Mouse (Mus musculus) forebrain, embryonic 12.5 days (tissue): ENCODE measurements at regions not wholly inside any gene's neighbourhood (a gene's known extent, or its start where the extent isn't known, plus 50 kb on each side); places are given as distances from the start of the nearest gene placed in this dataset.

Source experiments
- ATAC-seq: fragments of 200-750 bp; cut with Nextera tagmentation; 2 replicates; pipeline ENCODE4 v1.8.0; 2017; ENCODE audit warnings: moderate TSS enrichment; ENCODE audit not compliant: low FRiP score
- H3K27ac ChIP-seq: fragments of 300-500 bp; sonication (generic); 2 replicates; pipeline ENCODE4 v1.5.1; 2016; ENCODE audit warnings: mild to moderate bottlenecking
- H3K27me3 ChIP-seq: fragments of 300-500 bp; sonication (generic); 2 replicates; pipeline ENCODE4 v1.6.1; 2016; ENCODE audit warnings: mild to moderate bottlenecking
- H3K36me3 ChIP-seq: fragments of 300-500 bp; sonication (generic); replicated peaks from 2 replicates; pipeline ENCODE4 v1.6.1; 2016; ENCODE audit warnings: mild to moderate bottlenecking
- H3K4me1 ChIP-seq: fragments of 300-500 bp; sonication (generic); 2 replicates; pipeline ENCODE4 v1.6.1; 2016
- H3K4me2 ChIP-seq: fragments of 300-500 bp; sonication (generic); 2 replicates; pipeline ENCODE4 v1.6.1; 2016; ENCODE audit warnings: mild to moderate bottlenecking, moderate library complexity
- H3K4me3 ChIP-seq: fragments of 300-500 bp; sonication (generic); replicated peaks from 2 replicates; pipeline ENCODE4 v1.5.1; 2016; ENCODE audit warnings: mild to moderate bottlenecking
- H3K9ac ChIP-seq: fragments of 300-500 bp; sonication (generic); 2 replicates; pipeline ENCODE4 v1.6.1; 2016; ENCODE audit warnings: mild to moderate bottlenecking
- H3K9me3 ChIP-seq: fragments of 300-500 bp; sonication (generic); 2 replicates; pipeline ENCODE4 v1.6.1; 2016
- WGBS: fragments of 180-500 bp; shearing (Covaris S2); methylation state at CpG from one replicate; pipeline ENCODE4 v1.1.7; 2016; 5-methylcytosine and 5-hydroxymethylcytosine counted together

DNA sequence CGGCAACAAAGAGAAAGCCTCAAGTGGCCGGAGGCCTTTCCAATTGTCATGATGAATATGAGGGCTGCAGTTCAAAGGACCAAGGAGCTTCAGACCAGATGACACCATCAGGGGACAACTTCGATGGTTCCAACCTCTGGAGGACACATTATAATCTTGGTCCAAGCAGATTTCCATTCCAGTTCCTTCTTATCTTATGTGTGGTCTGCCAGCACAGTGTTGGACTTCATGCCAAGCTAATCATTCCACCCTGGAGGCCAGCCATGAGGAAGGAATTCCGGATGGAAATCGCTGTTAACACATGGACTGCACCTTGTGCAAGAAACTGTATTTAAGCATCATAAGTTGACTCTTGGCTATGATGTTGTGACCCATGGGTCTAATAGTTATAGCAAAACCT lies 334.5 kb upstream of the Gm21798 start:
- no peak overlapping the region for H3K9ac ChIP-seq
- H3K36me3 ChIP-seq, result no peaks in the 10 kb centered on the region
- no peak overlapping the region for H3K4me3 ChIP-seq
- H3K27me3 ChIP-seq, result no peaks in the 10 kb centered on the region
- no peak overlapping the region for H3K27ac ChIP-seq
- no peaks in the 10 kb centered on the region for H3K9me3 ChIP-seq
- ATAC-seq, result no peak
- peaks cover 9% of the 10 kb centered on the region for H3K4me1 ChIP-seq
- 89% methylated on average over 5 of the region's 5 CpGs for WGBS
- H3K4me2 ChIP-seq, result no peak overlapping the region

- WGBS, result 31% methylated on average over 2 of the region's 3 CpGs
- H3K9ac ChIP-seq, result no peak overlapping the region
- H3K36me3 ChIP-seq, result no peaks in the 10 kb centered on the region
These were observed 329.7 kb upstream of the Gm21798 start for GRCm38 (mm10) chr15:64487801-64488200.

DNA sequence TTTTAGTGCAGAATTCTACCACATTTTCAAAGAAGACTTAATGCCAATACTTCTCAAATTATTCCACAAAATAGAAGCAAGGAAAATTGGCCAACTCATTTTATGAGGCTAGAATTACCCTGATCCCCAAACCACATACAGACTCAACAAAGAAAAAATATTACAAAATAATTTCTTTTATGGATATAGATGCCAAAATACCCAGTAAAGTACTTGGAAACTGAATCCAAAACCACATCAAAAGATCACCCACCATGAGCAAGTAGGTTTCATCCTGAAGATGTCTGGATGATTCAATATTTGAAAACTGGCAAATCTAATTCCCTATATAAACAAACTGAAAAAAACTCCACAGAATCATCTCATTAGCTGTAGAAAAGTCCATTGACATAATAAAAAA lies 316.7 kb upstream of the Gm21798 start:
- Histone ChIP-seq H3K36me3 (no peaks in the 10 kb centered on the region), H3K9ac (no peak overlapping the region), H3K9me3 (no peaks in the 10 kb centered on the region), H3K4me3 (no peak overlapping the region), H3K4me1 (no peaks in the 10 kb centered on the region), H3K27ac (no peak overlapping the region), H3K27me3 (no peaks in the 10 kb centered on the region), H3K4me2 (no peak overlapping the region)
- ATAC-seq, result no peak

More at GRCm38 (mm10) chr15:64487801-64488200, 329.7 kb upstream of the Gm21798 start:
- H3K4me2 ChIP-seq, result no peak overlapping the region
- H3K27ac ChIP-seq, result no peak overlapping the region
- no peak overlapping the region for H3K4me3 ChIP-seq
- no peak for ATAC-seq
- H3K4me1 ChIP-seq, result no peaks in the 10 kb centered on the region
- H3K27me3 ChIP-seq, result no peaks in the 10 kb centered on the region
- H3K9me3 ChIP-seq, result no peaks in the 10 kb centered on the region

GRCm38 (mm10) chr15:64501479-64501878 lies 316.0 kb upstream of the Gm21798 start:
- Histone ChIP-seq H3K9ac (no peak overlapping the region), H3K27me3 (no peaks in the 10 kb centered on the region)
- WGBS, result 95% methylated on average over 1 of the region's 1 CpGs

GRCm38 (mm10) chr15:64504751-64505150 lies 312.7 kb upstream of the Gm21798 start:
- H3K27me3 ChIP-seq, result no peaks in the 10 kb centered on the region
- WGBS, result 89% methylated on average over 4 of the region's 4 CpGs
- H3K9ac ChIP-seq, result no peak overlapping the region
- H3K36me3 ChIP-seq, result no peaks in the 10 kb centered on the region
- H3K9me3 ChIP-seq, result no peaks in the 10 kb centered on the region
- no peak overlapping the region for H3K4me2 ChIP-seq
- no peak for ATAC-seq
- H3K27ac ChIP-seq, result no peak overlapping the region
- H3K4me3 ChIP-seq, result no peak overlapping the region
- H3K4me1 ChIP-seq, result no peaks in the 10 kb centered on the region

More at GRCm38 (mm10) chr15:64501479-64501878, 316.0 kb upstream of the Gm21798 start:
- Histone ChIP-seq H3K4me3 (no peak overlapping the region), H3K4me1 (no peaks in the 10 kb centered on the region), H3K4me2 (no peak overlapping the region), H3K36me3 (no peaks in the 10 kb centered on the region), H3K9me3 (no peaks in the 10 kb centered on the region), H3K27ac (no peak overlapping the region)
- no peak for ATAC-seq

- no peak for ATAC-seq
- no peak overlapping the region for H3K27ac ChIP-seq
- H3K4me1 ChIP-seq, result no peaks in the 10 kb centered on the region
- no peaks in the 10 kb centered on the region for H3K27me3 ChIP-seq
- no peak overlapping the region for H3K4me3 ChIP-seq
- H3K4me2 ChIP-seq, result no peak overlapping the region
- WGBS, result 87% methylated on average over 2 of the region's 2 CpGs
- H3K9ac ChIP-seq, result no peak overlapping the region
- H3K9me3 ChIP-seq, result no peaks in the 10 kb centered on the region
- no peaks in the 10 kb centered on the region for H3K36me3 ChIP-seq
These were observed 306.8 kb upstream of the Gm21798 start for GRCm38 (mm10) chr15:64510649-64511048.

- no peaks in the 10 kb centered on the region for H3K9me3 ChIP-seq
- H3K4me2 ChIP-seq, result no peak overlapping the region
- ATAC-seq, result no peak
- no peak overlapping the region for H3K9ac ChIP-seq
- H3K4me1 ChIP-seq, result no peaks in the 10 kb centered on the region
- 58% methylated on average over 2 of the region's 2 CpGs for WGBS
- no peaks in the 10 kb centered on the region for H3K36me3 ChIP-seq
- H3K4me3 ChIP-seq, result no peak overlapping the region
- H3K27me3 ChIP-seq, result no peaks in the 10 kb centered on the region
- no peak overlapping the region for H3K27ac ChIP-seq
These were observed 306.3 kb upstream of the Gm21798 start for GRCm38 (mm10) chr15:64511176-64511575.

GRCm38 (mm10) chr15:64512615-64513014 lies 304.9 kb upstream of the Gm21798 start:
- no peaks in the 10 kb centered on the region for H3K9me3 ChIP-seq
- no peaks in the 10 kb centered on the region for H3K4me1 ChIP-seq
- H3K4me2 ChIP-seq, result no peak overlapping the region
- WGBS, result 92% methylated on average over 3 of the region's 3 CpGs
- no peaks in the 10 kb centered on the region for H3K27me3 ChIP-seq
- no peak overlapping the region for H3K9ac ChIP-seq
- ATAC-seq, result no peak
- H3K36me3 ChIP-seq, result no peaks in the 10 kb centered on the region
- H3K27ac ChIP-seq, result no peak overlapping the region
- H3K4me3 ChIP-seq, result no peak overlapping the region

GRCm38 (mm10) chr15:64513501-64514097 lies 303.9 kb upstream of the Gm21798 start:
- no peak overlapping the region for H3K4me3 ChIP-seq
- H3K9ac ChIP-seq, result no peak overlapping the region
- no peaks in the 10 kb centered on the region for H3K9me3 ChIP-seq
- no peak for ATAC-seq
- no peak overlapping the region for H3K4me2 ChIP-seq
- no peaks in the 10 kb centered on the region for H3K27me3 ChIP-seq
- H3K36me3 ChIP-seq, result no peaks in the 10 kb centered on the region
- no peak overlapping the region for H3K27ac ChIP-seq
- no peaks in the 10 kb centered on the region for H3K4me1 ChIP-seq

DNA sequence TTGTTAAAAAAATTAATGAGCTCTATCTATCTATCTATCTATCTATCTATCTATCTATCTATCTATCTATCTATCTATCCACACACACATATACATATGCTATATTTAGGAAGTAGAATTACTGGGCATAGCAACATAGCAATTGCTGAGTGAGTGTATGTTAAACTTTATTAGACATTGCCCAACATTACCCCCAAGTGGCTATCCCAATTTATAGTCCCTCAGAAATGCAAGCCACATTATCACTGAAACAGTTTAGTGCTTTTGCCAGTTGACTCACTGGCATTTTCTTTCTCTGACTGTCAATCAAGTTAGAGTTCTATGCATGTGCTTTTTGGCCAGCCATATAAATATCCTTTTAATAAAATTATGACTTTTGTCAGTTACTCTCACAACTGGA lies 302.3 kb upstream of the Gm21798 start:
- Histone ChIP-seq H3K27me3 (no peaks in the 10 kb centered on the region), H3K27ac (no peak overlapping the region), H3K9ac (no peak overlapping the region), H3K4me1 (no peaks in the 10 kb centered on the region), H3K9me3 (no peaks in the 10 kb centered on the region), H3K36me3 (no peaks in the 10 kb centered on the region), H3K4me2 (no peak overlapping the region), H3K4me3 (no peak overlapping the region)
- no peak for ATAC-seq

DNA sequence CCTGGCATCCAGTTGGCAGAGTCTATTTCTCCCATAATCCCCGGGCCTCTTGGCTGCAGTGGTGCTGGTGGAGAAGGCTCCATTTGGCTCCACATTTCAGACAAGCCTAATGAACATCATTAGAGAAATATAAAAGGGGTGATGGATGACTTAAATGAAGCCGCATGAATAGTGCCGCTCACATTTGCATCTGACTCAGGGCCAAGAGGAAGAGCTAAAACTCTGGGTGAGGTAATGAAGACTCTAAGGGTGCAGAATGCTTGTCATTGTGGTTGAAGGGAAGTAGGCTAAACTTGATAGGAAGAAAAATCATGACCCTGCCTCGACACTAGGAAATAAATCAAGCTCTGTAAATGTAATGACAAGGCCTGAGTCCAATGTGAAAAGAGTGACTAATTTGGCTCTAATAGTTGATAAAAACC lies 298.3 kb upstream of the Gm21798 start:
- no peaks in the 10 kb centered on the region for H3K36me3 ChIP-seq
- ATAC-seq, result peak; percentile 64; the same call in 1 of the 2 replicates

DNA sequence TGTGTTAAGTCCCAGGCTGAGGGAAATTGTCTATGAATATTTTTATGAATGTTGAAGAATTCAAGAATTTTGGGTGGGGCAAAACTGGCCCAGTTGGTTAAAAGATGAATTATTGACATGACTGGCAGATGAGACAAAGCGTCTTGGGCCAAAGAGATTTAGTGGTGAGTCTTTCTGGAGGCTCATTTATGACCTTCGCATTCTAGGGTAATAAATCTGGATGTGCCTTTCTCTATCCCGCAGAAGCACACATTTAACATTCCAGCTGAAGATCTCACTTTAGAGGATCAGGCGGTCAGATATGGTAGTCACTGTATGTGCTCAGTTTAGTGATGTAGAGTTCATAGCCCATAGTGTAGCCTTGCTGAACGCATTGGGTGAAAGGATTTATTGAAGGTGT lies 296.9 kb upstream of the Gm21798 start:
- Histone ChIP-seq H3K4me1 (no peaks in the 10 kb centered on the region), H3K4me2 (no peak overlapping the region), H3K4me3 (no peak overlapping the region), H3K27me3 (no peaks in the 10 kb centered on the region), H3K9ac (no peak overlapping the region), H3K9me3 (no peaks in the 10 kb centered on the region), H3K36me3 (no peaks in the 10 kb centered on the region), H3K27ac (no peak overlapping the region)
- WGBS, result 94% methylated on average over 5 of the region's 5 CpGs
- ATAC-seq, result no peak

More for the DNA sequence above, 298.3 kb upstream of the Gm21798 start:
- Histone ChIP-seq H3K4me1 (no peaks in the 10 kb centered on the region), H3K9ac (no peak overlapping the region), H3K9me3 (no peaks in the 10 kb centered on the region), H3K4me3 (no peak overlapping the region), H3K27ac (no peak overlapping the region), H3K4me2 (no peak overlapping the region), H3K27me3 (no peaks in the 10 kb centered on the region)
- 55% methylated on average over 4 of the region's 4 CpGs for WGBS

DNA sequence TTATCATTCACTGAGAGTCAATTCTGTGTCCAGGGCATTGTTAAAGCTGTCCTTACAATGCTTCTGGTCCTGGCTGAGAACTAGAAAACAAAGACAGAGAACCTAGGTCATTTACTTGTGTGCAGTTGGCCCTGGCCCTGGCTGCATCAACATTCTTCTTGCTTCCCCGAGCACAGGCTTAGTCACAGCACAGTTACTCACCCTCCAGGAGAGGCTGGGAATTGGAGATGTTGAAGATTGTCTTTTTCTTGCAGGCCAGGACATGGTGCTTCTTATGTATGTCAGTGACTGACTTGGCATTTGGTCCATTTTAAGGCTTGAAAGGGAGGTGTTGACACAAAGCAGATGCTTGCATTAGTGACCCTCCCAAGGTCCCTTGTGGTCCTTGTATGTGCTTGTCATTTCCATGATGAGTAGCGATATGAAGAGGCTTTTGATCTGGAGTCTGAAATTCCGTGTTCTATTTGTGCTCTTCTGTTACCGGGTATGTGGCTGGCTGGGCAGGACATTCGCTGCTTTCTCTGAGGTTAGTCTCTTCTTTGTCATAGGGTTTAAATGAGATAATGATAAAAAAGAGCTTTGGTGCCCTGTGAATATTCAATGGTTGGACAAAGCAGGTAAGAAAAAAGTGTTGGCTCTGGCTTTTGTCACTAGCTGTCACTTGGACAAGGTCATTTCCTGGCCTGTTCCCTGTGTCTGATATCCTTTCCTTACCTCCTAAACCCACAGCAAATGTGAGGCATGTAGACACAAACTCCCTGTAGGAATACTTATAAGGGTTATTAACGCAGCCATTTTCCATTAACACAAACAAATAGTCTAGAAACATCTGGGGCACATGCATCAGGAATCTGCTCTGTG lies 285.0 kb upstream of the Gm21798 start:
- WGBS, result 83% methylated on average over 6 of the region's 6 CpGs
- H3K4me1 ChIP-seq, result no peaks in the 10 kb centered on the region
- H3K4me2 ChIP-seq, result no peak overlapping the region
- no peak for ATAC-seq
- H3K36me3 ChIP-seq, result no peaks in the 10 kb centered on the region
- H3K9ac ChIP-seq, result no peak overlapping the region
- no peaks in the 10 kb centered on the region for H3K9me3 ChIP-seq
- H3K4me3 ChIP-seq, result no peak overlapping the region
- no peaks in the 10 kb centered on the region for H3K27me3 ChIP-seq
- H3K27ac ChIP-seq, result no peak overlapping the region
